Mouse (Mus musculus) neural tube, postnatal 0 days (tissue): Measurements from ENCODE around the gene Sulf2. TPM values are rescaled to one million over a fixed set of nuclear protein-coding genes. Genes with fewer than 3 reads are reported as not detected.

Experiments
- polyA plus RNA-seq: library from polyadenylated mRNA; unstranded; fragments of >200 nt; fragmentation: Nextera tagmentation; extraction: Ambion mirVana; gene quantifications from 2 replicates; pipeline ENCODE4 v1.2.1, GENCODE M21; 2015

Gene Sulf2
- polyA plus RNA-seq, result 114 and 120 TPM in 2 replicates

DNA sequence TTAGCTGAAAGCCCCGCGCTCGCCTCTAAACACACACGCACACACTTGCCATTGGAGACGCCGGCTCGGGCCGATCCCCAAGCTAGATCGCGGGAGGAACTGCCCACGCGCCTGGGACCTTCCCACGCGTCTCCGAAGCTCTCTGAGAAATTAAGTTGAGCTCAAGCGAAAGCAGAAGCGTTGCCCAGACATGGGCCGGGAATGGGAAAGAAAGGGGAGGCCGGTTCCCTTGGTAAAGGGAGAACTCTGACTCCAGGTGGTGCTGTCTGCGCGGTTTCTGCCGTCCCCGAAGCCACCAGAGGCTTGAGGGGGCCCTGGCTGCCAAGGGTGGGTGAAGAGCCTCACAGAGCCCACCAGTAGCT lies at the start of gene Sulf2:
Gene Sulf2, minus strand, starts transcription at position 210 of the 362 bp plus-strand sequence.

Other genes with a start within 250 kb of the Sulf2 start
- gene Ncoa3, start 163.0 kb downstream of the Sulf2 start, polyA plus RNA-seq, result 10.8 and 12.2 TPM in 2 replicates